Mouse (Mus musculus) cerebellum, postnatal 10 days (tissue): Measurements from ENCODE around the gene Hs3st4.

Experiments
- DNase-seq, 2 experiments: peaks; one replicate each; pipeline ENCODE4 v3.0.0; 2021; ENCODE audit warnings: mixed read lengths in 2 of 2

Gene Hs3st4

GRCm38 (mm10) chr7:124354035-124354434 is 371.4 kb downstream of the Hs3st4 start:
- no peak for DNase-seq

DNA sequence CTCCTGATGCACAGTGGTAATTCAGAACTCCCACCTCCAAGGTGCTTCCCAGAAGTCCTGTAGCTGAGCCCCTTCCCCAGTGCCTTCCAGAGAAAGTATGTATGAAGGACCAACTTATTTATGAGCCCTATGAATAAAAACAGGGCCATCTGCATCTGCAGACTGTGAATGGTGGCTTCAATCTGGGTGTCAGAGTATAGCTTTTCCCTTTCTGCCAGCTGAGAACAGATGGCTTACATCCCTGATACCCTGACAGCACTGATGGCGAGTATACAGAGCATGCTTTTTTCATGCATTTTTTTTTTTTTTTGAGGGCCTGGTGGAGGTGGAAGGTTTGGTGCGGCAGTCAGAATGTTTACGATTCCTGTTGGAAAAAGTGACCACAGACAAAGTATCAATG is 375.4 kb downstream of the Hs3st4 start:
- no peak for DNase-seq

GRCm38 (mm10) chr7:124359836-124360235 is 377.2 kb downstream of the Hs3st4 start:
- peak; percentile 5 to 20 for DNase-seq

DNA sequence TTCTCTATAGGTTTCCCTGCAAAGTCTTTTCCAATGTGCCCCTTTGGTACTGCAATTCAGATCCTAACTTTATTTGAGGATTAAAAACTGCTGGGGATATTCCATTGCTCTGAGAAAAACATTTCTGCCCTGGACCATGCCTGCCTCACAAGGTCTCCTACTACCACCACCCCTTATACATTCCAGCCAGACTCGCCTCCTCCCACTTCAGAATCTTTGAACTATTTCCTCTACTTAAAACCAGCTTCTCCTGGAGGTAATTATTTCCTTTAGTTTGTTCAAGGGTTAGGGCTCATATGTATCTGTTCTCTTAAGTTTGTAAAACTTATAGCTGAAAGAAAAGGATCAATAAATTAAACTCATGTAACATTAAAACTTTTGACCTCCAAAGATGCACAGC is 389.6 kb downstream of the Hs3st4 start:
- no peak for DNase-seq

DNA sequence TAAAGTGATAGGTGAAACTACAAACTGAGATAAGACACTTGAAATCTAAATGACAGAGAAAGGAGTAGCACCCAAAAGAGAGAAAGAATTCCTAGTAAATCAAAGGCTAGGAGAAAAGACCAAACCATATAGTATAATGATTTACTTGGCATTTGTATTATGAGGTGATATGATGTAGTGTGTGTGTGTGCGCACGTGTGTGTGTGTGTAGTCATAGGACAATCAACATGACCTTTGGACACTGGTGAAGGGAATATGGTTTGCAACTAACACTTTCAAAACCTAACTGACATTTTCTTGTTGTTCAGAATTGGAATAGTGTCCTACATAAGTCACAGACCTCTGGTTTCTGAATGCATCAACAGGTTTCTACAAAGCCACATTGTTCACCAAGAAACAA is 390.0 kb downstream of the Hs3st4 start:
- no peak for DNase-seq

DNA sequence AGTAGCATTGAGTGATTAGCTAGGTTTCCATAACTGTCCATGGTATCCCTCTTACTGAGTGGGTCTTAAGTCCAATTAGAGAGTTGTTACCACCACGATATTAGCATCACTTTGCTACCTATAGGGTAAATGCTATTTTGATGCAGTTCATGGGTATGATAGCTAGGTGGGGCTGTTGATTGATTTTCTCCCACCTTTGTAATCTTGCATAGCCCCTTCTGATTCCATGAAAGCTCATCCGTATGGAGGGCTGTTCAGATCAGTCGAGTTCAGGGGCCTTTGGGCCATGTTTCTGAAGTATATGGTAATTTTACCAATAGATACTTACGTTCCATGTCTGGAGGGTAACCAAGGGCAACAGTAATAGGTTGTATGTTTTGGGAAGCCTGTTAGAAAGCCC is 400.8 kb downstream of the Hs3st4 start:
- DNase-seq = peak; percentile 60 to 65

- DNase-seq = no peak
Observed at GRCm38 (mm10) chr7:124399184-124399583, 416.5 kb downstream of the Hs3st4 start.

DNA sequence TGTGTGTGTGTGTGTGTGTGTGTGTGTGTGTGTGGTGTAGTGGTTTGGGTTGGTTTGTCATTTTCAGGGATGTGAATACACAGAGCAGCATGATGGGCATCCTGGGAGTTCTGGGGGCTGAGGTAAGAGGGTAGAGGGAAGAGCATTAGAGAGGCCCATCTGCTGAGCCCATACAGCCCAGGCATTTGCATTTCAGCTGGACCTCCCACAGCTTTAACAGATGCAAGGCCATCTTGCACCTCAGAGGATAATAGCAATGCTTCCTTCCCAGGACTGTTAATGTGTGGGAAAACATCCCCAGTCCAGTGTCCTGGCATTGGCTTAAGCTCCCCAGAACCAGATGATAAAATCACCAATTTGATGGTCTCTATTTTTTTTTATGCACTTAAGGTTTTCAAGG is 444.3 kb downstream of the Hs3st4 start:
- peak; percentile 53 to 70 for DNase-seq
